Mouse (Mus musculus) adrenal gland, adult 8-10 months (tissue): ENCODE data around the gene Myo1h. TPM values are rescaled to one million over a fixed set of nuclear protein-coding genes. Genes with fewer than 3 reads are reported as not detected.
A peak's percentile ranks its signal among the peaks of the same experiment; 100 is the strongest.

Source experiments
- DNase-seq: peaks from one replicate; pipeline ENCODE4 v3.0.0; 2022
- total RNA-seq, 4 experiments: library from RNA; stranded (reverse); gene quantifications; 2 replicates each; pipeline ENCODE4 v1.2.4; 2022

The Myo1h gene
- total RNA-seq, 4 experiments from 2014 or later, result 0.70 to 1.1 (median 0.81) TPM

DNA sequence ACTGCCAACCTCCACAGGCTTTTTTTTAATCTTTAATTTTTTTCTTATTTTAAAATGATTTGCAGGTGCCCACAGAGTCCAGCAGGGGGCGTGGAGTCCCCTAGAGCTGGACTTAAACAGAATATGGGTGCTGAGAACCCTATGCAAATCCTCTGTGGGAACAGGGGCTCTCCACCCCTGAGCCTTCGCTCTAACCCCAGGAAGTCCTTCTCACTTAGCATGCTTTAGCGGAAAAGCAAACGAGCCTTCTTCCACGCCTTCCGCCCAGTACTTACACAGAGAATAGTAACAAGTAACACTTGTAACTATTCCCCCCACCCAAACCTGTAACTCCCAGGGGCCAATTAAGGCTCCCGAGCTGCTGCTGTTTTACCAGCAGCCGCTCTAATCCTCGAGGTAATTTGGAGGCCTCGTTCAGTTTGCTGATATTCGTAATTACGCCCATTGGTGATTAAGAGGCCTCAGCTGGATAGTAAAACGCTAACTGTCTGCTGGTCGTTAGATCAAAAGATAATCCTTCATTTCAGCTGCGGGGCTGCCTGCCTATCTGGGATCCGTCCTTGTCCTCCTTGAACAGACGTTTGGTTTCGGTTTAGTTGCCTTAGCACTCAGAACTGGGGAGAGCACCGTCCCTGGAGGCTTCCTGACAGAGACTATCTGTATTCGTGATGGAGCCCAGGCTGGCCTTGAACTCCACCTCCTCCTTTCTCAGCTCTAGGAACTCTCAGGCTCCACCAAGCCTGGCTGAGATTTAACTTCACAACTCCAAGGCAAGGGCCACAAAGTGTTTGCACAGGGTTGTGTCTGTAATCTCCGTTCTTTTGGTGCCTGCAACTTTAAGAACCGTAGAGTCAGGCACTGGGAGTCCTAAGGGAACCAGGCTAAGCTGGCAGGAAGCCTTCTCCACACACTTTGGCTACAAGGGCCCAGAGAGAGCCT, 8.0 kb downstream of the Myo1h start:
- DNase-seq, result peak; percentile 53

DNA sequence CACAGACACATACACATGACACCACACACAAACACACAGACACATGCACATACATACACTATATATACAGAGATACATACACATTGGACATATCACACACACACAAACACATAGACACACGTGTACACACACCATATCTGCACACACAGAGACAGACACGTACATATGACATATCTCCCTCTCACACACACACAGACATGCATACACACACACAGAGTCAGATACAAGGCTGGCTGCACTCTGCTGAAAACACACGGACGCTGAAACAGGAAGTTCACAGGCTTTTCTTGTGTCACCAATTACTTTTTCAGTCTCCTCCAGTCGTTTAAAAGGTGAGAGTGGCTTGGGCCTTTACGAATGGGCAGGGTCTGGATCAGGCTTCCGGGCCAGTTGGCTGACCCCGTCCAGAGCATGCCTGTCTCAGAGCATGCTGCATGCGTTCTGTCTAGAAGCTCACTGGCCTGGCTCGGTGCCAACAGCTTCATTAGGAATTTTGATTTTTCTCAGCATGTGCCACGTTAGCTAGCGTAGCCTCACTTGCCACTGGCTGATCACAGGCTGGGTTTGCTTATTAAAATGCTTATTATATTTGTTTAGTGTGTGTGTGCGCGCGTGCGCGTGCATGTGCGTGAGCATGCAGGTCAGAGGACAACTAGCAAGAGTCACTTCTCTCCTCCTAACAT, 9.4 kb downstream of the Myo1h start:
- DNase-seq, result no peak

DNA sequence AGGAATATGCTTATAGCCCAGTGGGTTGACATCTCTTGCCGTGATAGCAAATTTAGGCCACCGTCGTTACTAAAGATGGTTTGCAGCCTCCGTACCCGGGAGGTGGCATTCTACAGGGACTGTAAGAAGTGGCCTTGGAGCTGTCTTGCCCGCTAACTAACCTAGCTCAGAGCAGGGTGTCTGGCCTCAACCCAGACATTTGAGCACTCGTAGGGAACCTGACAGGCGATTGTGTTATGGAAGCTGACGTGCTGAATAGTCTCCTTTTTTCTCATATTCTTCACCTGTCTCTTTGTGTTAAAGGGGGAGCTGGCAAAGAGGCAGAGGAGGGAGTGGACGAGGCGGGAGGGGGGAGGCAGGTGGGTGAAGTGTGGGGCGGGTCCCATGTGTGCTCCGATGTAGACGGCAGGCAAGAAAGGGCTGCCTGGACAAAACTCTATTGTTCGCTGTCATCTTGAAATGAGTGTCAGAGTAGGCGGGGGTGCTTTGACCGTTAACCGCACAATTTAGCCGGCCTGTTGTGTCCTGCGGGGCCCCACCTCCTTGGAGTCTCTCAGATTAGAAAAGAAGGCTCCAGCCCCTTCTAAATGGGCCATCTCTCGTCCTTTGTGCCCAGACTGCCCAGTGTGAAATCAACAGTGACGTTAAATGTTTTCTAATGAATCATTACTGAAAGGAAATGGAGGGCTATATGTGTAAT, 10.3 kb downstream of the Myo1h start:
- no peak for DNase-seq

- DNase-seq, result no peak
Observed at GRCm38 (mm10) chr5:114299883-114300610, 11.1 kb downstream of the Myo1h start.

DNA sequence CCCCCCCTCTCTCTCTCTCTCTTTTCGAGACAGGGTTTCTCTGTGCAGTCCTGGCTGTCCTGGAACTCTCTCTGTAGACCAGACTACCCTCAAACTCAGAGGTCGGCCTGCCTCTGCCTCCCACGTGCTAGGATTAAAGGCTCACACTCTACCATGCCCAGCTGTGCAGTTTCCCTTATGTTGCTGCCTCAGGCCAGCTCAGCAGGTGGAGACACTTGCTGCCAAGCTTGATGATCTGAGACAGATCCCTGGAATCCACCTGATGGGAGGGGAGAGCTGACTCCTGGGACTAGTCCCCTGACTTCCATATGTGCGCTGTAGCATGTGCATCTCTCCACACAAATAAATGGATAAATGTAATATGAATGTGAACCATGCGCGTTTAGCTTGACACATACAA, 14.2 kb downstream of the Myo1h start:
- DNase-seq, result no peak

DNA sequence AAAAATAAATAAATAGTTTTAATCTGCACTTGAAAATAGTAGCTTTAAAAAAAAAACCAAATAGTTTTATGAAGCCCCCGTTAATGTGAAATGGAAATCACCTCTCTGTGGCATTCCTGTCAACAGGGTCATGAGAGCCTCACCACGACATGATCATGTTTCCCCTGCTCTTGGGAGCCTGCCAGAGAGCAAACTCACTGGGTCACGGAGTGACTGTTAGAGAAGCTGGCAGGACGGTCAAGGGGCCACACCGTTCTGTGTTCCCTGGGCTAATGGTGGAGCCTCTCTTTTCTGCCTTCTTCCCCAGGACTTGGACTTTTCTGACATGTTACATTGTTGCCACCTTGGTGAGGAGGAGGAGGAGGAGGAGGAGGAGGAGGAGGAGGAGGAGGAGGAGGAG, 17.5 kb downstream of the Myo1h start:
- no peak for DNase-seq

DNA sequence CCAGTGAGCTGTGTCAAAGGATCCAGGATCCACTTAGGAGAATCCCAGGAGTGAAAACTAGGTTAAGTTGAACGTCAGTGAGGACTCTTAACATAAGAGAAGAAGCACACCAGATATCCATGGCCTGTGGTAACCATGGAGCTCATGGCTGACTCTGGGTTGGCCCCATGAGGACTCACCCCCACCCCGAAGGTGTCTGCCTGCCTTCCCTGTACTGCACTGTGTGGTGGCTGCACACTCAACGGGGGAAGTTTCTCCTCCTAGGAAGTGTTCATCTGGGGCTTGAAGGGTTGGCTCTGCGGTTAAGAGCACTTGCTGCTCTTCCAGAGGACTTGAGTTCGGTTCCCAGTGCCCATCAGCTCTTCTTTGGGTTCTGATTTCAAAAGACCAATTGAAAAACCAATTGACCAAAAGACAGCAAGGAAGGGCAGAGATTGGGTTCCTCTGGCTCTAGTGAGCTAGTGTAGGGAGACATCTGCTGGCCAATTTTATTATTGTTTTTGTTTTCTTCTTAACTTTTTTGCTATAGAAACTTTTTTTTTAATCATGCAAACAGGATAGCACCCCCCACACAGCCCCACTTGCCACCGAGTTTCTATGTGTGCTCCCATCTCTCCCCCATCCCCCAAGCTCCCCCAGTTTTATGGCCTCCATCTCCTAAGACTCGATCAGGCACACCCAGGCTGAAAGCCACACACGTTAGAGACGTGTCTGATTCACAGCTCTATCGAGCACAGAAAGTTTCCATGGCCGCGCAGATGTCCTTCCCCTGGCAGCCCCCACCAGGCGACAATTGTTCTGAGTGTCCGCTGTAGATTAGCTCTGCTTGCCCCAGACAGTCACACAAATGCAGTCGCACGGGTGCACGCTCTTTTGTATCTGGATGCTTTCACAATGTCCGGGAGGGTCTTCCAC, 20.1 kb downstream of the Myo1h start:
- no peak for DNase-seq

- DNase-seq, result no peak
Observed at GRCm38 (mm10) chr5:114309680-114310036, 20.7 kb downstream of the Myo1h start.

- DNase-seq, result no peak
Observed at GRCm38 (mm10) chr5:114323105-114323790, 34.3 kb downstream of the Myo1h start.

DNA sequence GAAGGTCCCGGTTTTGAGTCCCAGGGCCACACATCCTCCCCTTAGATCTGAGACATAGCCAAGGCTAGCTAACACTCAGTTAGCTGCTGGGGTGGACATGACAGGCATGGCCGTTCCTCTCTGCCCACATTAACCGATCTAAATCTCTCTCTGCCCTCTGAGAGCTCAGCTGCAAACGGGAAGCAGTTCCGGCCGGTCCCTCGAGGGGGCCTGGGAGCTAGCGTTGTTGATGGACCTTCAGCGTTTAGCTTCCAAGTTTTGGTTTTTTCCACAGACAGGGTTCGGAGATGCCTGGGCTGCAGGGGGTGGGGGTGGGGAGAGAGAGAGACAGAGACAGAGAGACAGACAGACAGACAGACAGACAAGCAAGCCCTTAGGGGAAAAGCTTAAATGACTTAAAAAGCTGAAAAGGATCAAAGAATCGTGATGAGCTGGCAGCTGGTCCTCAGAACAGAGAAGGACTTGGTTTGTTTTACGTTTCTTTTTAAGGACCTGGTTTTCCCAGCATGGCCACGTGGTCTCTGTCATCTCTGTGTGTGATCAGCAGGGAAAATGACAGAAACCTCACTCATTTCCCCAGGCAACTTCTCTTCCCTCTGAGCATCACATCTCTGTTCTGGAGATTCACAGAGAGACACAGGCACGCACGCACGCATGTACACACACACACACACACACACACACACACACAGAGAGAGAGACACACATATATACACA, 35.0 kb downstream of the Myo1h start:
- DNase-seq, result peak; percentile 17

DNA sequence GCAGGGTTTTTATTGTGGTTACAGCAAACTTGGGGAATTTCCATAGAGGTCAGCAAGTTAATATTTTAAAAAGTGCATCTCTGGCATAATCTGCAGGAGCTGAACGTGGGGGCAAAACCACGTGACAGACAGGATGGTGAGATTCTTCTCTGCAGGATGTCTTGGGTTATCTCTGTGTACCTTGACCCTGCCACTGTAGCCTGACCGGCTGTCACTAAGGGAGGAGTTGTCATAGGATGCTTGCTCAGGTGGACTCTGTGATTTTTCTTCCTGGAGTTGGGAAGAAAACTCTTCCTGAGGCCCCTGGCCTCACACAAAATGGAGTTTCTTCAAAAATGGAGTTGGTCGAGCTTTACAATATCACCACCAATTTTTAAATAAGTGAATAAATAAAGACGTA, 54.0 kb downstream of the Myo1h start:
- DNase-seq, result no peak

- no peak for DNase-seq
Observed at GRCm38 (mm10) chr5:114343612-114344011, 54.6 kb downstream of the Myo1h start.

GRCm38 (mm10) chr5:114345538-114345937, 56.6 kb downstream of the Myo1h start:
- DNase-seq, result no peak

GRCm38 (mm10) chr5:114347005-114347404, 58.0 kb downstream of the Myo1h start:
- DNase-seq, result no peak

GRCm38 (mm10) chr5:114351490-114351889, 62.5 kb downstream of the Myo1h start:
- DNase-seq, result no peak

DNA sequence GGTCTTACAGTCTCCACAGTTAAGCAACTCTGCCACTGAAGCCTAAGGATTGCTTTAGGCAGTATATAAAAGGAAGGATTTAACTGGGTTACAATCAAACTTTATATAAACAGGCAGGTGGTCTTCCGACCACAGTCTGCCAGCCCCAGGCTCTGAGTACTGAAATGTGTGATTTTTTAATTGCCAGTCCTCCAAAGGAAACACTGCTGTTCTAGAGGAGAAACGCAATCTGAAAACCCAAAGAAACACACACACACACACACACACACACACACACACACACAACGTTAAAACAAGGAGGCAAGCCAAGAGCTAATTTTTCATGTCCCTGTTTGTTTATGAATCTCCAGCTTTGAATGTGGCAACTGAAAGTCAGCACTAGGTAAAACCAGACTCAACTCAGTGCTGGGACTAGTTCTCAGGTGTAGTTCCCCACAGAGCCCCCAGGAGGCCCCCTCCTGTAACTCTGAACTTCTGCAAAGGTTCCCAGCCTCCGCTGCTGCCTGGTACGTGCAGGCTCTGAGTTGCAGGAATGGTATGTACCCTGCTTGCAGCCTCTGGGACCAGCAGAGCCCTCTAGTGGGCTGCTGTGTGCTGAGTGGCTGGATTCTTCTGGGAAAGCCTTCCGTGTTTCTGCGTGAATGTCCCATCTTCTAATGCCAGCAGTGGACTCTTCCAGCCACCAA, 67.4 kb downstream of the Myo1h start:
- peak; percentile 74 for DNase-seq

DNA sequence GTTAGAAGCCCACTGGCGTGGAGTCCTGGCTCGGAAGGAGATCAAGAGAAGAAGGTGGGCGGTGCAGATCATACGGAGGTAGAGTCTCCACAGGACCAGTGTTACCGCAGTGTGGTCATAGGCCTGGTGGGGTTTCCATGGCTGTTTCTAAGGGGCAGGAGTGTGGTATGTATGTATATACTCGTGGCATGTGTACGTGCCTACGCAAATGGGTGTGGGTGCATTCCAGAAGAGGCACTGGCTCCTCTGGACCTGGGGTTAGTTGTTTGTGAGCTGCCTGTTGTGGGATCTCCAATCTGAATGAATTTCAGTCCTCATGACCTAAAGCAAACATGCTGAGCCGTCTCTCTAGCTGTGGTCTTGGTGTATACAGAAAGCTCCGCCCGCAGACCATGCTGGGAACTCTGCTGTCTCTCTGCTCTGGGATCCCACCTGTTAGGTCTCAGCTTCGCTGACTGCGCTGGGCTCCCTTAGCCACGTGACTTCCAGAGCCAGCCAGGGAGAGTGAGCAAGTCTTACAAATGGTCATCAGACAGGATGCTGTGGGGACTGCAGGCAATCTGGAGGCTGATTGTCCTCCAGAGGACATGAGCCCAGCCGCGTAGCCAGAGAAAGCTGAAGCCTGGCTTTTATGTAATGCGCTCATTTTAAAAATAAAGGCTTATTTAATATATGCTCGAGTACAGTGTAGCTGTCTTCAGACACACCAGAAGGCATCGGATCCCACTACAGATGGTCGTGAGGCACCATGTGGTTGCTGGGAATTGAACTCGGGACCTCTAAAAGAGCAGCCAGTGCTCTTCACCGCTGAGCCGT, 68.2 kb downstream of the Myo1h start:
- DNase-seq, result no peak

DNA sequence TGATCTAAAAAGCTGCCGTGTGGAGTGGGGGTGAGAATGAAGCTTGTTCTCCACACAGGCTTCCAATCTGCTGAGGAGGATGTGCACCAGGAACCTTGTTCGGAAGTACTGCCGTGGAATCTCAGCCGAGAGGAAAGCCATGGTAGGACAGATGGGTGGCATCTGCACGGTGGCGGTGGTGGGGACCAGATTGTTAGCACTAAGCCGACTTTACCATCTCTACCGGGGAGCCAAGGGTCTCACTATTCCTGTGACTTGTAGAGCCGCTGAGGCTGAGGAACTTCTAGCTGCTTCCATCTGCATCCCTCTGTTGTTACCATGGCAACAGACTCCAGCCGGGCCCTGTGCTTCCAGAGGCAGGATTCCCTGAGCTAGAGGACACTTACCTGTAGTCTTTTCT, 69.9 kb downstream of the Myo1h start:
- no peak for DNase-seq

GRCm38 (mm10) chr5:114359586-114359985, 70.6 kb downstream of the Myo1h start:
- DNase-seq, result no peak
